Mouse (Mus musculus) C2C12 (cell line): ENCODE measurements around the gene Gm10100. TPM values are rescaled to one million over a fixed set of nuclear protein-coding genes. Genes with fewer than 3 reads are reported as not detected.
"Not testable (repeated sequence)": the region's sequence is repeated elsewhere in the genome, so short reads cannot be mapped to it uniquely, and the experiment has no call there.

Experiments
- H3K27me3 ChIP-seq: one replicate; pipeline ENCODE4 v1.6.1; 2011; ENCODE audit not compliant: control insufficient read depth, insufficient read depth, insufficient read length
- H3K36me3 ChIP-seq: one replicate; pipeline ENCODE4 v1.6.1; 2011; ENCODE audit not compliant: control insufficient read depth, insufficient read depth
- H3K4me3 ChIP-seq: one replicate; pipeline ENCODE4 v1.5.1; 2011; ENCODE audit warnings: mild to moderate bottlenecking, control low read depth; ENCODE audit not compliant: poor library complexity, insufficient read depth, severe bottlenecking
- H3K79me2 ChIP-seq: one replicate; pipeline ENCODE4 v1.6.1; 2011; ENCODE audit not compliant: control insufficient read depth, insufficient read depth
- H3K79me3 ChIP-seq: one replicate; pipeline ENCODE4 v1.6.1; 2011; ENCODE audit warnings: low read depth, control low read depth
- H3ac ChIP-seq: one replicate; pipeline ENCODE3; 2011; ENCODE audit warnings: low read depth; ENCODE audit not compliant: control insufficient read depth, insufficient read length
- CEBPB ChIP-seq: IDR thresholded peaks from one replicate; pipeline ENCODE4 v1.6.1; 2011; ENCODE audit warnings: low read depth, mild to moderate bottlenecking, control low read depth, moderate library complexity
- CTCF ChIP-seq: IDR thresholded peaks from one replicate; pipeline ENCODE4 v1.5.1; 2011; ENCODE audit not compliant: control insufficient read depth, insufficient read depth, insufficient read length
- FOSL1 ChIP-seq: IDR thresholded peaks from one replicate; pipeline ENCODE4 v1.8.0; 2011; ENCODE audit warnings: mild to moderate bottlenecking, low read length; ENCODE audit not compliant: poor library complexity, insufficient read depth, severe bottlenecking
- MAX ChIP-seq: IDR thresholded peaks from one replicate; pipeline ENCODE4 v1.6.1; 2011; ENCODE audit warnings: mild to moderate bottlenecking, control low read depth
- MYOD1 ChIP-seq: IDR thresholded peaks from one replicate; pipeline ENCODE4 v1.6.1; 2011; ENCODE audit warnings: low read depth; ENCODE audit not compliant: control insufficient read depth, insufficient read length
- MYOG ChIP-seq: IDR thresholded peaks from one replicate; pipeline ENCODE4 v1.6.1; 2011; ENCODE audit not compliant: control insufficient read depth, insufficient read length; ENCODE audit errors: extremely low read depth
- USF1 ChIP-seq: IDR thresholded peaks from one replicate; pipeline ENCODE4 v1.6.1; 2011; ENCODE audit warnings: low read depth, mild to moderate bottlenecking, control low read depth, moderate library complexity
- polyA plus RNA-seq: library from polyadenylated mRNA; unstranded; fragments of >200 nt; fragmentation: generic; extraction: Trizol; gene quantifications from one replicate; pipeline ENCODE4 v1.2.1, GENCODE M21; 2012; ENCODE audit warnings: missing spikeins

Gm10100 gene
- polyA plus RNA-seq, 1 experiment = not detected

DNA sequence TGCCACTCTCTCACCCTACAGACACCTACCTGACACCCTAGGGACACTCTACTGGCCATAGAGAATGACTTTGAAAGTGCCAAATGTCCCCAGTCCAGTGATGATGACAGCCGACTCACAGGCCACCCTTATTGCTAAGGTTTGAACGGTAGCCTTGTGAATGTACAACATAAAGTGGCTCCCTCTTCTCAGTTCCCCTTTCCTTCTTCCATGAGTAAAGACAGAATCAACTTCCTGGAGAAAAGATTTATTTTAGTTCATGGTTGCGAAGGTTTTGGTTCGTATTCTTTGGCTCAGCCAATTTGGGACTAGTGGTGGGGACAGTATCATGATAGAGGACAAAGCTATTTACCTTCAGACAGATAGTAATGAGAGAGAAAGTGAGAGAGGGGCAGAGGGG lies 12.6 kb downstream of the Gm10100 start:
- TF ChIP-seq CTCF (no peak), MYOD1 (no peak), USF1 (no peak), MYOG (no peak), FOSL1 (no peak), CEBPB (no peak), MAX (no peak)
- H3K79me2 ChIP-seq = no peaks in the 10 kb centered on the region
- H3K79me3 ChIP-seq = no peaks in the 10 kb centered on the region
- no peak overlapping the region for H3ac ChIP-seq
- H3K4me3 ChIP-seq = no peak overlapping the region
- no peaks in the 10 kb centered on the region for H3K36me3 ChIP-seq
- peaks cover 24% of the 10 kb centered on the region for H3K27me3 ChIP-seq

DNA sequence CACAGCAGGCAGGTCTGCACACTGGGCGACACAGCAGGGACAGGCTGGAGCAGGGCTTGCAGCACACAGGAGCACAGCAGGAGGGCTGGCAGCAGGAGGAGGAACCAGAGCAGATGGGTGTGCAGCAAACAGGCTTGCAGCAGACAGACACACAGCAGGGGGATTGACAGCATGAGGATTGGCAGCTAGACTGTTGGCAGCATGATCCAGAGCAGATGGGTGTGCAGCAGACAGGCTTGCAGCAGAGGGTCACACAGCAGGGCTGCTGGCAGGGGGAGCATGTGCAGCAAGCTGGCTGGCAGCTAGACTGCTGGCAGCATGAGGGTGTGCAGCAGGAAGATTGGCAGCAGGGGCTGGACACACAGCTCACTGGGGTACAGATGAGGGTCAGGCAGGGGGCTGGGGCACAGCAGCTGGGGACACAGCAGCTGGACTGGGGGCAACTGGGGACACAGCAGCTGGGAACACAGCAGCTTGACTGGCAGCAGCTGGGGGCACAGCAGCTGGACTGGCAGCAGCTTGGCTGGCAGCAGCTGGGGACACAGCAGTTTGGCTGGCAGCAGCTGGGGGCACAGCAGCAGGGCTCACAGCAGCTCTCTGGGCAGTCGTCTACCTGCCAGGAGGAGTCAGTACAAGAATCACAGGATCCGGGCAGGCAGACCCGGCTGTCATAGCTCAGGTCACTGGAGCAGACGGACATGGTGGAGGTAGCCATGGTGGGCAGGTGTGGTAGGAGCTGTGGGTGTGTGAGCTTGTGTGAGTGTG lies 15.8 kb downstream of the Gm10100 start, which contains the start of gene Gm18596:
Gene Gm18596 (minus strand): TSS at position 715 of the 765 bp plus-strand sequence.
- H3K79me2 ChIP-seq, H3K4me3 ChIP-seq, H3K36me3 ChIP-seq, H3ac ChIP-seq, H3K79me3 ChIP-seq: not testable (repeated sequence)
- peaks cover 25% of the 10 kb centered on the region for H3K27me3 ChIP-seq

DNA sequence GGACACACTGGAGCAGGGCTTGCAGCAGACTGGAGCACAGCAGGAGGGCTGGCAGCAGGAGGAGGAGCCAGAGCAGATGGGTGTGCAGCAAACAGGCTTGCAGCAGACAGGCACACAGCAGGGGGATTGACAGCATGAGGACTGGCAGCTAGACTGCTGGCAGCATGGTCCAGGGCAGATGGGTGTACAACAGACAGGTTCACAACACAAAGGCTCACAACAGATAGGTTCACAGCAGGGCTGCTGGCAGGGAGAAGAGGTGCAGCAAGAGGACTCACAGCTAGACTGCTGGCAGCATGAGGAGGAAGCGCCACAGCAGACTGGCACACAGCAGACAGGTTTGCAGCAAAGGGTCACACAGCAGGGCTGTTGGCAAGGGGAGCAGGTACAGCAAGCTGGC lies 24.4 kb downstream of the Gm10100 start:
- not testable (repeated sequence) for H3ac ChIP-seq, H3K27me3 ChIP-seq, H3K79me2 ChIP-seq, H3K36me3 ChIP-seq, H3K4me3 ChIP-seq, H3K79me3 ChIP-seq

DNA sequence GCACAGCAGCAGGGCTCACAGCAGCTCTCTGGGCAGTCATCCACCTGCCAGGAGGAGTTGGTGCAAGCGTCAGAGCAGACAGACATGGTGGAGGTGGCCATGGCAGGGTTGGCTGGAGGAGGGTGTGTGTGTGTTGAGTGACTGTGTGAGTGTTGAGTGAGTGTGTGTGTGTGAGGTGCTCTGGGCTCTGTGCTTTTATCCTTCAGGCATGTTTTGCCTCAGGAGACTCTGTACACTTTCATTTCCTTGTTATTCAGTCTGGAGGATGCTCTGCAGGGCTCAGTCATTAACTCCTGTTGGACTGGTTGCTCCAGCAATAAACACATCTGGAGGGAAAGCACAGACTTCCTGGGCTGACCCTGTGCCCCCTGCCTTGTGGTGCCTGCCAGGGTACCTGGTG lies 25.0 kb downstream of the Gm10100 start, which contains the start of gene Gm9736:
Gene Gm9736 (minus strand): TSS at position 101 of the 400 bp plus-strand sequence.
- H3K79me2 ChIP-seq, H3ac ChIP-seq, H3K4me3 ChIP-seq, H3K79me3 ChIP-seq, H3K36me3 ChIP-seq, H3K27me3 ChIP-seq: not testable (repeated sequence)

DNA sequence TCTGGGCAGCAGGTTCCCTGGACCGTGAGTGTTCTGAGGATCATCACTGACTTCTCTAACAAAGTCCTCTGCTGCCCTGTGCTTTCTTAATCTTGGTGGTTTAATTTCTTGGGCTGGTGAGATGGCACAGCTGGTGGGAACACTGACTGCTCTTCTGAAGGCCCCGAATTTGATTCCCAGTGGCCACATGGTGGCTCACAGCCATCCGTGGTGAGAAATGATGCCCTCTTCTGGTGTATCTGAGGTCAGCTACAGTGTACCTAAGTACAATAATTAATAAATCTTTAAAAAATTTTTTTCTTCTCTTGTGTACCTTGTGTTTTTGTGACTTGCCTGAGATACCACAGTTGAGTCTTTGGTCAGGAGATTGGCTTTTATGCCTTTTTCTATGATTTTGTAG lies 26.0 kb downstream of the Gm10100 start:
- not testable (repeated sequence) for H3ac ChIP-seq, H3K27me3 ChIP-seq, H3K36me3 ChIP-seq, H3K79me3 ChIP-seq, H3K4me3 ChIP-seq, H3K79me2 ChIP-seq

DNA sequence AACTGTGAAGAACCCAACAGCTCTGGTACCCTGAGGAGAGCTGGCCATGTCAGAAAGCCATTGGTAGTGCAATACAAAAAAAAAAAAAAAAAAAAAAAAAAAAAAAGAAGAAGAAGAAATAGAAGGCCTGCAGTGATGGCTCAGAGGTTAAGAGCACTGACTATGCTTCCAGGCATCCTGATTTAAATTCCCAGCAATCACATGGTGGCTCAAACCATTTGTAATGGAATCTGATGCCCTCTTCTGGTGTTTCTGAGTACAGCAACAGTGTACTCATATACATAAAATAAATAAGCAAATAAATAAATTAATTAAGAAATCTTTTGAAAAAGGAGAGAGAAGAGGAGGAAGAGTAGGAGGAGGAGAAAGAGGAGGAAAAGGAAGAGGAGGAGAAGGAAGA lies 27.2 kb downstream of the Gm10100 start:
- Histone ChIP-seq H3K79me2 (no peaks in the 10 kb centered on the region), H3K27me3 (no peaks in the 10 kb centered on the region), H3K79me3 (no peaks in the 10 kb centered on the region), H3K4me3 (no peak overlapping the region), H3ac (no peak overlapping the region), H3K36me3 (no peaks in the 10 kb centered on the region)
- no peak for TF ChIP-seq MYOG
- no peak for TF ChIP-seq USF1
- no peak for TF ChIP-seq MAX
- no peak for TF ChIP-seq FOSL1
- TF ChIP-seq MYOD1 = no peak
- no peak for TF ChIP-seq CTCF
- no peak for TF ChIP-seq CEBPB

- H3K79me2 ChIP-seq, H3K27me3 ChIP-seq, H3K4me3 ChIP-seq, H3ac ChIP-seq, H3K79me3 ChIP-seq, H3K36me3 ChIP-seq: not testable (repeated sequence)
Measured at GRCm38 (mm10) chr10:77759582-77759981, 33.3 kb downstream of the Gm10100 start, which contains the start of gene Gm3233. Gene Gm3233, minus strand, starts transcription at chr10:77759682.
